Mouse (Mus musculus): ENCODE results near the gene Cpd. TPM values are rescaled to one million over a fixed set of nuclear protein-coding genes. Genes with fewer than 3 reads are reported as not detected.
A peak's percentile ranks its signal among the peaks of the same experiment; 100 is the strongest.

Cpd gene
- polyA plus RNA-seq, 1 experiment from 2014 or later, result 33.4 TPM

- ATAC-seq (ENCODE audit: insufficient read depth) (no peak), DNase-seq (peak; percentile 48)
- 29% methylated on average over 10 of the region's 10 CpGs for WGBS
- Histone ChIP-seq H3K4me3 (ENCODE audit: low read depth, low read length) (no peak overlapping the region), H3K27me3 (ENCODE audit: insufficient read depth, low read length) (no peaks in the 10 kb centered on the region), H3K4me2 (peak overlapping the region; percentile 16), H3K36me3 (ENCODE audit: insufficient read depth) (no peaks in the 10 kb centered on the region), H3K4me1 (ENCODE audit: insufficient read depth) (peaks cover 18% of the 10 kb centered on the region), H3K9ac (0 out of 2 replicates have a peak overlapping the region, but pooled peaks have one; percentile 6), H3K9me3 (ENCODE audit: low read depth, low read length) (no peaks in the 10 kb centered on the region), H3K27ac (ENCODE audit: low read depth) (peak overlapping the region; percentile 59)
- no peak for TF ChIP-seq CTCF (IDR thresholded peaks at IDR 0.05; ENCODE audit: low read depth)
Observed at GRCm38 (mm10) chr11:76889339-76890164, 42.7 kb upstream of the Cpd start.

- ATAC-seq (ENCODE audit: insufficient read depth), result peak; percentile 65; the same call in 1 of the 2 replicates
- Histone ChIP-seq H3K9me3 (ENCODE audit: low read depth, low read length) (no peaks in the 10 kb centered on the region), H3K4me1 (ENCODE audit: insufficient read depth) (peaks cover 4% of the 10 kb centered on the region; the same call in 1 of the 2 replicates), H3K27ac (ENCODE audit: low read depth) (peak overlapping the region; percentile 85), H3K9ac (no peak overlapping the region), H3K36me3 (ENCODE audit: insufficient read depth) (no peaks in the 10 kb centered on the region), H3K4me2 (no peak overlapping the region), H3K27me3 (ENCODE audit: insufficient read depth, low read length) (no peaks in the 10 kb centered on the region), H3K4me3 (ENCODE audit: low read depth, low read length) (no peak overlapping the region)
- DNase-seq, result peak; percentile 87
- no peak for TF ChIP-seq CTCF (IDR thresholded peaks at IDR 0.05; ENCODE audit: low read depth)
- WGBS, result 8% methylated on average over 5 of the region's 5 CpGs
Observed at GRCm38 (mm10) chr11:76884451-76884850, 37.6 kb upstream of the Cpd start.

- Histone ChIP-seq H3K4me2 (no peak overlapping the region), H3K9me3 (ENCODE audit: low read depth, low read length) (no peaks in the 10 kb centered on the region), H3K4me1 (ENCODE audit: insufficient read depth) (no peaks in the 10 kb centered on the region), H3K36me3 (ENCODE audit: insufficient read depth) (no peaks in the 10 kb centered on the region), H3K27me3 (ENCODE audit: insufficient read depth, low read length) (no peaks in the 10 kb centered on the region), H3K27ac (ENCODE audit: low read depth) (no peak overlapping the region), H3K4me3 (ENCODE audit: low read depth, low read length) (no peak overlapping the region), H3K9ac (no peak overlapping the region)
- DNase-seq (no peak), ATAC-seq (ENCODE audit: insufficient read depth) (no peak)
- TF ChIP-seq CTCF (IDR thresholded peaks at IDR 0.05; ENCODE audit: low read depth), result no peak
- 88% methylated on average over 5 of the region's 5 CpGs for WGBS
Observed at GRCm38 (mm10) chr11:76879816-76880215, 33.0 kb upstream of the Cpd start.

GRCm38 (mm10) chr11:76874766-76875165 is 27.9 kb upstream of the Cpd start:
- ATAC-seq (ENCODE audit: insufficient read depth) (no peak), DNase-seq (peak; percentile 13)
- WGBS, result 53% methylated on average over 6 of the region's 6 CpGs
- Histone ChIP-seq H3K4me1 (ENCODE audit: insufficient read depth) (no peaks in the 10 kb centered on the region), H3K36me3 (ENCODE audit: insufficient read depth) (no peaks in the 10 kb centered on the region), H3K4me2 (no peak overlapping the region), H3K9ac (no peak overlapping the region), H3K27me3 (ENCODE audit: insufficient read depth, low read length) (no peaks in the 10 kb centered on the region), H3K27ac (ENCODE audit: low read depth) (no peak overlapping the region), H3K4me3 (ENCODE audit: low read depth, low read length) (no peak overlapping the region), H3K9me3 (ENCODE audit: low read depth, low read length) (no peaks in the 10 kb centered on the region)
- TF ChIP-seq CTCF (IDR thresholded peaks at IDR 0.05; ENCODE audit: low read depth), result no peak

GRCm38 (mm10) chr11:76873865-76874264 is 27.0 kb upstream of the Cpd start:
- Histone ChIP-seq H3K4me3 (ENCODE audit: low read depth, low read length) (no peak overlapping the region), H3K4me2 (no peak overlapping the region), H3K9me3 (ENCODE audit: low read depth, low read length) (no peaks in the 10 kb centered on the region), H3K27me3 (ENCODE audit: insufficient read depth, low read length) (no peaks in the 10 kb centered on the region), H3K36me3 (ENCODE audit: insufficient read depth) (no peaks in the 10 kb centered on the region), H3K9ac (no peak overlapping the region), H3K4me1 (ENCODE audit: insufficient read depth) (no peaks in the 10 kb centered on the region), H3K27ac (ENCODE audit: low read depth) (no peak overlapping the region)
- ATAC-seq (ENCODE audit: insufficient read depth) (no peak), DNase-seq (no peak)
- WGBS, result 87% methylated on average over 5 of the region's 5 CpGs
- TF ChIP-seq CTCF (IDR thresholded peaks at IDR 0.05; ENCODE audit: low read depth), result no peak

- no peaks in the 10 kb centered on the region for H3K9me3 ChIP-seq (ENCODE audit: low read depth, low read length)
- H3K4me3 ChIP-seq (ENCODE audit: low read depth, low read length), result no peak overlapping the region
- H3K4me2 ChIP-seq, result no peak overlapping the region
- 59% methylated on average over 11 of the region's 11 CpGs for WGBS
- H3K9ac ChIP-seq, result no peak overlapping the region
- no peaks in the 10 kb centered on the region for H3K4me1 ChIP-seq (ENCODE audit: insufficient read depth)
- no peaks in the 10 kb centered on the region for H3K27me3 ChIP-seq (ENCODE audit: insufficient read depth, low read length)
- no peak for TF ChIP-seq CTCF (IDR thresholded peaks at IDR 0.05; ENCODE audit: low read depth)
- ATAC-seq (ENCODE audit: insufficient read depth), result no peak
- H3K36me3 ChIP-seq (ENCODE audit: insufficient read depth), result no peaks in the 10 kb centered on the region
- no peak for DNase-seq
- no peak overlapping the region for H3K27ac ChIP-seq (ENCODE audit: low read depth)
Observed at GRCm38 (mm10) chr11:76872556-76873234, 25.9 kb upstream of the Cpd start.

DNA sequence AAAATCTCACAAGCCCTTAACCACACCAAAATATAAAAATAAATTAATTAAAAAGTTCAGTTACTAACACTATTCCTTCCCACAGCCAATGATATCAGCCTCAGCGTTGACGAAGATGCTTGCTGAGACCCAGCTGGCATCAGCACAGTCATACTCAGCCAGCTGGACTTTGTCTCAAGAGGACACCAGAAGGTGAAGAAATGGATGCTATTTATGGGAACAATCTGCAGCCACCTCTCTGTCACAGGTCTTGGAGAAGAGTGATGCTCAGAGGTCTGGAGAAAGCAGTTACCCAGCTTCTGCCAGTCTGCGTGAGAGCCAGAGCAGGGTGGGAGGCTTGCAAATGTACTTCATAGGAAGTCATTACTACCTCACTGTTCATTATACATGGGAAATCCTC is 14.4 kb upstream of the Cpd start:
- Histone ChIP-seq H3K9ac (no peak overlapping the region), H3K4me2 (no peak overlapping the region), H3K36me3 (ENCODE audit: insufficient read depth) (no peaks in the 10 kb centered on the region), H3K27me3 (ENCODE audit: insufficient read depth, low read length) (no peaks in the 10 kb centered on the region), H3K9me3 (ENCODE audit: low read depth, low read length) (no peaks in the 10 kb centered on the region), H3K4me1 (ENCODE audit: insufficient read depth) (no peaks in the 10 kb centered on the region), H3K27ac (ENCODE audit: low read depth) (no peak overlapping the region), H3K4me3 (ENCODE audit: low read depth, low read length) (no peak overlapping the region)
- 80% methylated on average over 3 of the region's 3 CpGs for WGBS
- no peak for TF ChIP-seq CTCF (IDR thresholded peaks at IDR 0.05; ENCODE audit: low read depth)
- ATAC-seq (ENCODE audit: insufficient read depth) (no peak), DNase-seq (no peak)

Measured in lung, embryonic 14.5 days (tissue).